In genomic region chr17:57249186-57250181, GRCm38 (mm10) we compare ENCODE assay signal across 8 mouse cellular contexts. TPM values are rescaled to one million over a fixed set of nuclear protein-coding genes. Genes with fewer than 3 reads are reported as not detected.
DNase-seq lines count a peak whose midpoint lies in the region; ATAC-seq lines count a peak whose summit lies in the region.

Gene Trip10, plus strand, starts transcription at chr17:57249455.

- peaks cover 13% of the 10 kb centered on the region for H3K36me3 ChIP-seq in embryonic facial prominence, embryonic 14.5 days (ENCODE audit: control insufficient read depth, insufficient read depth, low read length)
- H3K36me3 ChIP-seq in limb, embryonic 12.5 days: peaks cover 19% of the 10 kb centered on the region
- 0 out of 2 replicates have a peak, but pooled peaks cover 4% of the 10 kb centered on the region for H3K36me3 ChIP-seq in midbrain, embryonic 14.5 days (ENCODE audit: control insufficient read depth, insufficient read depth, low read length)

- H3K4me3 ChIP-seq in embryonic facial prominence, embryonic 14.5 days (ENCODE audit: low read depth, low read length): peak within 1 kb of the TSS; percentile 64
- H3K4me3 ChIP-seq in limb, embryonic 12.5 days (replicated peaks): peak within 1 kb of the TSS; percentile 65
- H3K4me3 ChIP-seq in midbrain, embryonic 14.5 days (replicated peaks; ENCODE audit: low read depth, low read length): peak within 1 kb of the TSS; percentile 56

- peaks cover 11% of the 10 kb centered on the region for H3K4me1 ChIP-seq in embryonic facial prominence, embryonic 14.5 days (ENCODE audit: control insufficient read depth, insufficient read depth, low read length)
- H3K4me1 ChIP-seq in limb, embryonic 12.5 days (replicated peaks): peaks cover 26% of the 10 kb centered on the region
- H3K4me1 ChIP-seq in midbrain, embryonic 14.5 days (ENCODE audit: control insufficient read depth, insufficient read depth, low read length): peaks cover 27% of the 10 kb centered on the region

- DNase-seq in 3T3-L1 (ENCODE audit: low read depth, low spot score): peak; percentile 89
- DNase-seq in adrenal gland, postnatal 36 days: peak; percentile 99
- peak; percentile 94 for DNase-seq in embryonic facial prominence, embryonic 14.5 days (ENCODE audit: low spot score)
- peak; percentile 99 for DNase-seq in heart, adult 8-10 months (ENCODE audit: low spot score)
- DNase-seq in kidney, adult 8-10 months: peak; percentile 94 to 98
- peak; percentile 91 for DNase-seq in midbrain, embryonic 14.5 days
- DNase-seq in spleen, adult 12 weeks (ENCODE audit: low spot score): peak; percentile 87

- peak within 1 kb of the TSS; percentile 70 for H3K9ac ChIP-seq in embryonic facial prominence, embryonic 14.5 days (ENCODE audit: low read depth, low read length)
- peak within 1 kb of the TSS; percentile 73 for H3K9ac ChIP-seq in limb, embryonic 12.5 days (replicated peaks)
- peak within 1 kb of the TSS; percentile 48 for H3K9ac ChIP-seq in midbrain, embryonic 14.5 days (replicated peaks; ENCODE audit: low read length)

- WGBS in embryonic facial prominence, embryonic 14.5 days: under 1% methylated on average over 41 of the region's 52 CpGs
- under 1% methylated on average over 49 of the region's 52 CpGs for WGBS in limb, embryonic 12.5 days
- WGBS in midbrain, embryonic 14.5 days: under 1% methylated on average over 52 of the region's 52 CpGs

- H3K9me3 ChIP-seq in embryonic facial prominence, embryonic 14.5 days (ENCODE audit: control insufficient read depth, low read length): no peaks in the 10 kb centered on the region
- H3K9me3 ChIP-seq in limb, embryonic 12.5 days: no peaks in the 10 kb centered on the region
- H3K9me3 ChIP-seq in midbrain, embryonic 14.5 days (ENCODE audit: control insufficient read depth, low read length): no peaks in the 10 kb centered on the region

- peak within 1 kb of the TSS; percentile 76 for H3K4me2 ChIP-seq in embryonic facial prominence, embryonic 14.5 days (ENCODE audit: low read depth, low read length)
- H3K4me2 ChIP-seq in limb, embryonic 12.5 days: peak within 1 kb of the TSS; percentile 96
- H3K4me2 ChIP-seq in midbrain, embryonic 14.5 days (ENCODE audit: low read length): peak within 1 kb of the TSS; percentile 95

- H3K27ac ChIP-seq in embryonic facial prominence, embryonic 14.5 days (replicated peaks; ENCODE audit: low read depth, low read length): peak within 1 kb of the TSS; percentile 88
- H3K27ac ChIP-seq in limb, embryonic 12.5 days: peak within 1 kb of the TSS; percentile 93
- H3K27ac ChIP-seq in midbrain, embryonic 14.5 days (replicated peaks; ENCODE audit: low read depth, low read length): peak within 1 kb of the TSS; percentile 81

- H3K27me3 ChIP-seq in embryonic facial prominence, embryonic 14.5 days (replicated peaks; ENCODE audit: control insufficient read depth, insufficient read depth, low read length): no peaks in the 10 kb centered on the region
- no peaks in the 10 kb centered on the region for H3K27me3 ChIP-seq in limb, embryonic 12.5 days
- H3K27me3 ChIP-seq in midbrain, embryonic 14.5 days (ENCODE audit: control insufficient read depth, insufficient read depth, low read length): no peaks in the 10 kb centered on the region; the same call in 1 of the 2 replicates

- peak; percentile 13 for ATAC-seq in embryonic facial prominence, embryonic 14.5 days (ENCODE audit: low read depth)
- peak; percentile 1; the same call in 1 of the 2 replicates for ATAC-seq in limb, embryonic 12.5 days (ENCODE audit: insufficient number of reproducible peaks, insufficient read depth, low FRiP score, low TSS enrichment, low read depth)
- ATAC-seq in midbrain, embryonic 14.5 days (ENCODE audit: low FRiP score, low TSS enrichment): peak; percentile 24

RNA-seq across cellular contexts. Expression of gene Trip10, which starts in this region (rescaled TPM):
- 10 to 100 TPM; 50.1 to 52.0 TPM for total RNA-seq in adrenal gland, postnatal 36 days (2021)
- polyA plus RNA-seq in embryonic facial prominence, embryonic 14.5 days (2014; fragmentation: Nextera tagmentation; extraction: Ambion mirVana): 32.3 and 36.0 TPM in 2 replicates
- total RNA-seq in heart, adult 8-10 months (2022): 100 to 1,000 TPM; 117 to 154 (median 134) TPM
- polyA plus RNA-seq in limb, embryonic 12.5 days (2016; fragmentation: Nextera tagmentation; extraction: Ambion mirVana): 30.4 and 36.5 TPM in 2 replicates
- polyA plus RNA-seq in midbrain, embryonic 14.5 days (2014; fragmentation: Nextera tagmentation; extraction: Ambion mirVana): 5.7 and 7.2 TPM in 2 replicates

Comparison
In these comparisons a context has a peak if more than half of its experiments do, and no peak if none do; other contexts are left out.
1. Peak in every context shown above with its lines: DNase-seq, ATAC-seq, H3K4me3 ChIP-seq and H3K27ac ChIP-seq.